Mouse (Mus musculus) lung, adult 2 months (tissue): ENCODE data around the gene Pparg.

Source experiments
- CTCF ChIP-seq: fragments of 200-500 bp; IDR thresholded peaks from 2 replicates; pipeline ENCODE4 v1.5.1; 2011; ENCODE audit warnings: mild to moderate bottlenecking, low read length, control low read depth; ENCODE audit not compliant: insufficient read depth
- POLR2A ChIP-seq: fragments of 200-500 bp; IDR thresholded peaks from 2 replicates; pipeline ENCODE4 v1.6.1; 2011; ENCODE audit warnings: low read depth, mild to moderate bottlenecking, control low read depth, low read length, borderline replicate concordance; ENCODE audit errors: extremely low read depth

GRCm38 (mm10) chr6:115322956-115323355, 37.8 kb upstream of the Pparg start:
- TF ChIP-seq CTCF (no peak), POLR2A (no peak)
